In the genomic region with DNA sequence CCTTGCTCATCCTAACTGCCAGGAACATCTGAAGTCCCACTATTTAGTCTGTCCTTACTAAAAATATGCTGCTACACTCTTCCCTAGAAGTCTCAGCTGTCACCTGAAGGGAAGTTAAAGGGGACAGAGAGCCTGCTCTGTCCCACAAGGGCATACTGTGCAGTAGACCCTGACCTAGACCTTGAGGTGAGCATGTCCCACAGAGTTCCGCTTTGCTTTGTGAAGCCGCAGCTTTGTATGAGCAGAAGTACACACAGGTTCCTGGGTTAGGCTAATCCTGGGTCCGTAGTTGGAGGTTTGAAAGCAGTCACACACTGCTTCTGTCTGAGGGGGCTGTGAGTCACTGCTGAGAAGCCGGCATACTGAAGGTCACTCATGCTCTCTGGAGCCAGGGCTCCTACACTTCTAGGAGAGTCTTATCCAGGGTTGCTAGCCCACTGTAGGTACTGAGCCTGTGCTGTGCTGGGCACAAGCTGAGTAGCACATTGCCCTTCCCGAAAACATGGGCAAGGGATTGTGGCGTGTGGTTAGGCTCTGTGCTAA, we compare ENCODE assay signal across 12 mouse cellular contexts.
DNase-seq lines count a peak whose midpoint lies in the region; ATAC-seq and TF ChIP-seq lines count a peak whose summit lies in the region.
"Had no signal": no experiment of that assay in that cellular context is flagged by ENCODE, and none has a peak within 500 bp of the region (broad histone marks: within the 10 kb centered on the region; RNA-seq: fewer than 3 reads in every experiment).

No protein-coding gene starts in this region.

- no peak for TF ChIP-seq CTCF in heart, postnatal 0 days (IDR thresholded peaks at IDR 0.05; ENCODE audit: low read depth)

- no peak for TF ChIP-seq EP300 in heart, postnatal 0 days (IDR thresholded peaks at IDR 0.05; ENCODE audit: low read depth)

- H3K27ac ChIP-seq in heart, postnatal 0 days (ENCODE audit: low read depth), result peak overlapping the region; percentile 13; the same call in 1 of the 2 replicates
- peak overlapping the region; percentile 64 for H3K27ac ChIP-seq in liver, embryonic 16.5 days (ENCODE audit: low read length)
- H3K27ac ChIP-seq: embryonic facial prominence, embryonic 15.5 days; hindbrain, postnatal 0 days had no signal

- 73% methylated on average over 6 of the region's 6 CpGs for WGBS in heart, postnatal 0 days
- WGBS in liver, embryonic 16.5 days (ENCODE audit: insufficient replicate concordance), result 72% methylated on average over 6 of the region's 6 CpGs

- H3K9me3 ChIP-seq in heart, postnatal 0 days (replicated peaks; ENCODE audit: control insufficient read depth, low read length), result no peaks in the 10 kb centered on the region
- no peaks in the 10 kb centered on the region for H3K9me3 ChIP-seq in liver, embryonic 16.5 days (replicated peaks; ENCODE audit: control insufficient read depth, low read length)
- H3K9me3 ChIP-seq: embryonic facial prominence, embryonic 15.5 days had no signal

- no peak overlapping the region for H3K9ac ChIP-seq in heart, postnatal 0 days (replicated peaks; ENCODE audit: low read depth, low read length)
- H3K9ac ChIP-seq in liver, embryonic 16.5 days (ENCODE audit: low read depth, low read length), result no peak overlapping the region
- H3K9ac ChIP-seq: embryonic facial prominence, embryonic 15.5 days had no signal

- DNase-seq in heart, postnatal 0 days (ENCODE audit: low spot score), result no peak
- DNase-seq in heart, postnatal 10 days, result no peak
- DNase-seq in spleen, postnatal 36 days (ENCODE audit: low spot score in 2 of 2), result peak; percentile 39 to 52
- DNase-seq in spleen, adult 12 weeks (ENCODE audit: low spot score), result no peak
- no peak for DNase-seq in testis, postnatal 10 days (ENCODE audit: low spot score)
- no peak for DNase-seq in cerebellum, adult 11 months
- DNase-seq: cerebellum, adult 9-11 months; lung, postnatal 10 days; right cerebral cortex, postnatal 25 days had no signal

- H3K4me2 ChIP-seq in heart, postnatal 0 days (ENCODE audit: low read depth, low read length), result no peak overlapping the region
- no peak overlapping the region for H3K4me2 ChIP-seq in liver, embryonic 16.5 days (ENCODE audit: low read depth, low read length)
- H3K4me2 ChIP-seq: embryonic facial prominence, embryonic 15.5 days had no signal

- no peaks in the 10 kb centered on the region for H3K27me3 ChIP-seq in heart, postnatal 0 days (ENCODE audit: control insufficient read depth, insufficient read depth, low read length)
- no peaks in the 10 kb centered on the region for H3K27me3 ChIP-seq in liver, embryonic 16.5 days (ENCODE audit: control insufficient read depth, insufficient read depth, low read depth, low read length)
- H3K27me3 ChIP-seq: embryonic facial prominence, embryonic 15.5 days had no signal

- peaks cover 37% of the 10 kb centered on the region for H3K36me3 ChIP-seq in heart, postnatal 0 days (replicated peaks; ENCODE audit: control insufficient read depth, insufficient read depth, low read length)
- no peaks in the 10 kb centered on the region for H3K36me3 ChIP-seq in liver, embryonic 16.5 days (ENCODE audit: control insufficient read depth, insufficient read depth)

- intact Hi-C loops in heart, postnatal 10 days (cut with DNase I), result no loop called here

- H3K4me1 ChIP-seq in heart, postnatal 0 days (ENCODE audit: control insufficient read depth, insufficient read depth), result peaks cover 6% of the 10 kb centered on the region; the same call in 1 of the 2 replicates
- peaks cover 7% of the 10 kb centered on the region for H3K4me1 ChIP-seq in liver, embryonic 16.5 days (ENCODE audit: control insufficient read depth, low read depth, low read length)

- no peak for ATAC-seq in heart, postnatal 0 days (ENCODE audit: insufficient read depth, low read depth)
- ATAC-seq in liver, embryonic 16.5 days (ENCODE audit: low read depth), result no peak
- ATAC-seq: hindbrain, postnatal 0 days had no signal

- H3K4me3 ChIP-seq in heart, postnatal 0 days (ENCODE audit: low read depth, low read length), result no peak overlapping the region
- H3K4me3 ChIP-seq in liver, embryonic 16.5 days (ENCODE audit: low read depth, low read length), result no peak overlapping the region
- H3K4me3 ChIP-seq: embryonic facial prominence, embryonic 15.5 days had no signal

Comparison
In these comparisons a context has a peak if more than half of its experiments do, and no peak if none do; other contexts are left out.
1. DNase-seq: peak in spleen, postnatal 36 days (2 of 2); none in heart, postnatal 0 days (single experiment), heart, postnatal 10 days (0 of 2), spleen, adult 12 weeks (single experiment), testis, postnatal 10 days (single experiment) and cerebellum, adult 11 months (single experiment).